Mouse (Mus musculus) heart, postnatal 25 days (tissue): Measurements from ENCODE around the gene Gm128. TPM values are rescaled to one million over a fixed set of nuclear protein-coding genes. Genes with fewer than 3 reads are reported as not detected.

Source experiments
- DNase-seq: peaks from one replicate; pipeline ENCODE4 v3.0.0; 2022; ENCODE audit warnings: low spot score
- intact Hi-C: fragments of 180-260 bp; cut with DNase I; formaldehyde crosslinking; loops from one replicate; pipeline ENCODE4 v1.15.1; 2025
- total RNA-seq, 2 experiments: library from RNA; stranded (reverse); gene quantifications; 2 replicates each; pipeline ENCODE4 v1.2.3; 2021

Gm128 gene
- total RNA-seq, 2 experiments from 2014 or later = not detected

- intact Hi-C loops = no loop called here
- no peak for DNase-seq
These were observed 32.1 kb upstream of the Gm128 start for GRCm38 (mm10) chr3:95273471-95273870.

- DNase-seq = no peak
- intact Hi-C loops = no loop called here
These were observed 29.5 kb upstream of the Gm128 start for GRCm38 (mm10) chr3:95270766-95271364.

GRCm38 (mm10) chr3:95269789-95270188 lies 28.4 kb upstream of the Gm128 start:
- DNase-seq = no peak
- intact Hi-C loops = no loop called here

GRCm38 (mm10) chr3:95267855-95268254 lies 26.5 kb upstream of the Gm128 start:
- intact Hi-C loops = no loop called here
- DNase-seq = no peak

DNA sequence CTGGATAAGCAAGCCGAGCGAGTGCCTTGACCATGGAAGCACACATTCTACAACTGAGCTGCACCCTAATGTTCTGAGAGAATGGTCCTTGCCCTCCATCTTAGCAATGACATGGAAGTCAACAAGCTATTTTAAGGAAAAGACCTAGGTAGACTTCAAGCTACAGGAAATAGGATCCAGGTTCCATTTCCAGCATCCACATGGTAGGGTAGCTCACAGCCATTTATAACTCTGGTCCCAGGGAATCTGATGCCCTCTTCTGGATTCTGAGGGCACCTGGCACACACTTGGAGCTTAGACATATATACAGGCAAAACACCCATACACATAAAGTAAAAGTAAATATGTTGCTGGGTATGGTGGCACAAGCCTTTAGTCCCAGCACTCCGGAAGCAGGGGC lies 24.7 kb upstream of the Gm128 start:
- intact Hi-C loops = no loop called here
- no peak for DNase-seq

- intact Hi-C loops = loop anchor here (5.0 kb wide), 1 partner anchor 47 kb away; the partner anchor contains the start of gene Gabpb2
- DNase-seq = no peak
These were observed 23.3 kb upstream of the Gm128 start for GRCm38 (mm10) chr3:95264724-95265123.

- intact Hi-C loops = loop anchor here (2.0 to 5.0 kb wide), 2 partner anchors 46 to 120 kb away; partner anchors contain the start of genes Gabpb2 and Tnfaip8l2
These were observed 21.8 kb upstream of the Gm128 start for GRCm38 (mm10) chr3:95263089-95263739.

GRCm38 (mm10) chr3:95261975-95262374 lies 20.6 kb upstream of the Gm128 start:
- intact Hi-C loops = loop anchor here (2.0 to 5.0 kb wide), 2 partner anchors 45 to 119 kb away; partner anchors contain the start of genes Gabpb2 and Tnfaip8l2
- DNase-seq = no peak

More at GRCm38 (mm10) chr3:95263089-95263739, 21.8 kb upstream of the Gm128 start:
- DNase-seq = peak; percentile 35

- DNase-seq = no peak
- intact Hi-C loops = no loop called here
These were observed 15.5 kb upstream of the Gm128 start for GRCm38 (mm10) chr3:95256931-95257330.

DNA sequence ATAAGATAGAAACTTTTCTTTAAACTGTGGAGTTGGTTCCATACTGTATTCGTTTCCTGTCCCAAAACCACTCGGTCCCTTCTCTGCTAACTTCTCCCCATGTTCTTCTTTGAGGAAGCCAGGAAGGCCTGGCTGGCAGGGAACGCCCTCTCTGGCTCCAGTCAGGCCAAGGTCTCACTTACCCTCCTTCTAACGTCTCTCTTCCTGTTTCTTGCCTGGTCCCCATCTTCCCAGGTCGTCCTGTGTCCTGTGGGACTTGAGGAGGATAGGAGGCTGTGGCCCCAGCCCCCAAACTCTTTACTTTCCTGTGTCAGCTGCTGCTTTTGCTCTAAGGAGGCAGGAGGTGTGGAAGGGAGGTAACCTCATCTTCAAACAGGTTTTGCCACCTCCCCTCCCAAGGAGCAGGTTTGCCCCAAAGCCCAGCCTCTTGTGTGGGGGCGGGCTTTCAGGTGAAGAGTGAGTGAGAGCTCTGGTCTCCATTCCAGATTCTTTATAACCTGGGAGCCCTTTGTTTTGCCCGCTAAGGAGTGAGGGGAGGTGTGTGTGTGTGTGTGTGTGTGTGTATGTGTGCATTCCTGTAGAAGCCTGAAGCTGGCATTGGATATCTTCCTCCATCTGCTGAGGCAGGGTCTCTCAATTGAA lies 9.5 kb upstream of the Gm128 start, which contains the start of gene Bnipl:
Bnipl (minus strand) TSS at position 411 of the 642 bp plus-strand sequence.
- no peak for DNase-seq
- intact Hi-C loops = no loop called here

DNA sequence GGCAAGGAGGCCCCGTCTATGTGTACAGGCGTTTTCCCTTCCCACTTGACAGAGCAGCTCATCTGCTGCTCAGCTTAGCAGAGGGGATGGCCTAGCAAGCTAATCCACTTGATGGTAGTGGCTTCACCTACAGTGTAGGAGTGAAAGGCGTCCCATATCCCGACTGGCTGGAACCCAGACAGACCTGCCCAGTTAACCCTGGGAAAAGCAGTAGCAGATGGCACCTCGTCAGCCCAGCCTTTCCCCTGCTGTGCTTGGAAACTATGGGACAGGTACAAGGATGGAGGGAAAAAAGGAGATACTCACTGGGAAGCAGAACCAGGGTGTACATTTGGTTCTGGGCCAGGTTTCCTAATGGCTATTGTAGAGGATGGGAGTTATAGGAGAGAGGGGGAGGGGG lies 9.0 kb upstream of the Gm128 start:
- intact Hi-C loops = no loop called here
- no peak for DNase-seq

DNA sequence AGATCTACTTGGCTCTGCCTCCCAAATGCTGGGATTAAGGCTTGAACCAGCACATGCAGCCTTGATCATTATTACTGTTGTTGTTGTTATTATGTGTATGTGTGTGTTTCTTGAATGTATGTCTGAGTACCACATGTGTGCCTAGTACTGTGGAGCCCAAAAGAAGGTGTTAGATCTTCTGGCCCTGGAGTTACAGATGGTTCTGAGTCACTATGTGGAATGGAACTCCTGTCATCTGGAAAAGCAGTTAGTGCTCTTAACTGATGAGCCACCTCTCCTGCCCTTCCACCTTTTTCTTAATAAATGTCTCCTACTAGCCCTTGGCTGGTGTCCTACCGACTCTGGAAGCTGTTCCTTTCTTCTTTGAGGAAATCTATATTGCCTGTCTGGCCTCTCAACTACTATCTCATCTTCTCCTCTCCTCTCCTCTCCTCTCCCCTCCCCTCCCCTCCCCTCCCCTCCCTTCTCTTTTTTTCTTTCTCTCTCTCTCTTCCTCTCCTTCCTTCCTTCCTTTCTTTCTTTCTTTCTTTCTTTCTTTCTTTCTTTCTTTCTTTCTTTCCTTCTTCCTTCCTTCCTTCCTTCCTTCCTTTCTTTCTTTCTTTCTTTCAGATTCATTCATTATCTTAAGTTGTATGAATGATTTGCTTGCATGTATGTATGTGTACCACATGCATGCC lies 6.4 kb upstream of the Gm128 start:
- no peak for DNase-seq
- intact Hi-C loops = no loop called here

DNA sequence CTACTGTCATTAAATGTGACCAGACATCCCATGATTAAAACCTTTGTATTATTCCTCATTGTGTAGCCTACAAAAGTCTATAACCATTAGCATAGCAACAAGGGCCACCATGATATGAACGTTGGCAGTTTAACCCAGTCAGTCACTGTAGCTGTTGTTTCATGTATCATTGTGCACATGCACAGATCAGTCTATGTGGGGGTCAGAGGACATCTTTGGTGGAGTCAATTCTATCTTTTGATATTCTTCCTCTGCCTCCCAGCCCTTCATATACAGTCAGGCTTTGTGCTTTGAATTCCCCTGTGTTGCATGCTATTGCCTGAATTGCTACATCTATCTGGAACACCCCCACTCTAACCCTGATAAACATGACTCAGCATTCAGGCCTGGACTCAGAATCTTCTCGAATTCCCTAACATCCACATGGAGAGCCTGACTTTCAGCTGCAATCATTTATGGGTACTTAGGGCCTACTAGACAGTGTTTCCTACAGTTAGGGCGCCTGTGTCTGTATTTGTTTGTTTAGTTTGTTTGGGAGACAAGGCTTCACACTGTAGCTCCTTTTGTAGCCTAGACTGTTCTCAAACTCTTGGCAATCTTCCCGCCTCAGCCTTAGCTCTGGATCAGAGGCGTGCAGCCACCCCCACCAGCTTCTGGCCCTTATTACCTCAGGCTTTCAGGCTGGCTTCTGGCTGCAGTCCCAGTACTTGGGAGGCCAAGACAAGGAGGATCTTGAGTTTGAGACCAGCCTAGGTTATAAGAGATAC lies 5.2 kb upstream of the Gm128 start:
- intact Hi-C loops = no loop called here
- DNase-seq = no peak

GRCm38 (mm10) chr3:95243086-95243485 lies 1.7 kb upstream of the Gm128 start:
- intact Hi-C loops = no loop called here
- no peak for DNase-seq

DNA sequence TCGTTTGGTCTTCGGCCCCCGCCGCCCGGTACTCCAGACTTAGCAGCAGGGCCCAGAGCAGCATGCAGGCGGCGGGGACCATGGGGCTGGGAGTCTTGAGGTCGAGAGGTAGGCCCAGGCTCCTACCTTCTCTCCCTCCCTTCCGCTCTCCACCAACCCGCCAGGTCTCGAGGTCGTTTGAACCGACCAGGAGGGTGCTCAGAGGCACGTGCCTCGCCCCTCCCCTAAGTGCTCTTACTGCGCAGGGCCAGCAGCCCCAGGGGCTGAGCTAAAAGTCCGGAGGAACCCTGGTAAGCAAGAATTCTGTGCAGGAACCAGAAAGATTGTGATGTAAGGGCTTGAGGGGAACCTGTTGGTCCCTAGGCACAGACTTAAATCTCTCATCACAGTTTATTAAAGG lies 498 bp downstream of the Gm128 start:
- intact Hi-C loops = no loop called here
- no peak for DNase-seq

DNA sequence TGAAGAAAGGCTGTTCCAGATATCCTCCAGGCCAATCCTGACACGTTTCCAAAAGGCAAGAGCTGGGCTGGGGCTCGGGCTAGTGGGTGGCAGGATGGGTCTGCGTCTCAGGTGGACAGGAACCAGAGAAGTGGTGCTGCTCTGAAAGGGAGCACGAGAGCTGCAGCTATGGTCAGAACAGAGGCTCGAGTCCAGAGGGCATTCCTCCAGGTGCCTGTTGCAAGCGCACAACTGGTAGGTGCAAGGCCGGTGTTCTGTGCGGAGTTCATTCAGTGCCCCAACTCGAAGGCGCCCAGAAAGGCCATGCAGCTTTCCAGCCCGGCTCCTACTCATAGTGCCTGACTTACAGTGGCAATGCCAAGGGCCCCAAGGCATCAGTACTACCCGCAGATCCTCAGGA lies 1.4 kb downstream of the Gm128 start:
- DNase-seq = no peak
- intact Hi-C loops = no loop called here

DNA sequence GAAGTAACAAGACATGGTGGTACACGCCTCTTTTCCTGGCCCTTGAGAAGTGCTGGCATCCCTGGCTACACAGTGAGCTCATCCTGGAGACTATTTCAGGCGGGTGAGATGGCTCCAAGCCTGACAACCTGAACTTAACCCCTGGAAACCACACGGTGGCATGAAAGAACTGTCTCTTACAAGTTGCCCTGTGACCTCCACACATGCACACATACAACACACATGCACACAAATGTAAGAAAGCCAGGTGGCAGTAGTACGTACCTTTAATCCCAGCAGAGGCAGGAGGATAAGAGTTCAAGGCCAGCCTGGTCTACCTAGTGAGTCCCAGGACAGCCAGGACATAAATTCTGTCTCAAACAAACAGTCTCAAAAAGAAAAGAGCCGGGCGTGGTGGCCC lies 2.4 kb downstream of the Gm128 start:
- intact Hi-C loops = no loop called here
- no peak for DNase-seq

GRCm38 (mm10) chr3:95237541-95238099 lies 3.8 kb downstream of the Gm128 start:
- intact Hi-C loops = no loop called here
- no peak for DNase-seq
